Mouse (Mus musculus): Measurements from ENCODE around the gene Vwde. TPM values are rescaled to one million over a fixed set of nuclear protein-coding genes. Genes with fewer than 3 reads are reported as not detected.

Vwde gene
- polyA plus RNA-seq, 1 experiment from 2014 or later = 0.01 TPM

DNA sequence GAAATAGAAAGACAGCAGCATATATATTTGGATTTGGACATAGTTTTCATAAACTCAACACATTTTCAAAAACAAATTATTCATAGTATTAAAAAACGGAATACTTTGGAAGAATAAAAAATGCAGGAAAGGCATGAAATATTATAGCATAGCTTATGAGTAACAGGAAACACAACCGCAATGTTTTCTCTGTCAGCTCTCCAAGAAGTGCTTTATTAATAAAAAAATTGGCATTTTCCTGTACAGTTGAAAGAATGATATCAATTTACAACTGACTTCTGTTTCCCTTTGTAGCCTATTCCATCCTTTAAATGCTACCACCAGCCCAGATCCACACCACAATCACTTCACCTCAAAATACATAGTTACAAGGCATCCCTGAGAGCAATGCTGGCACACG, 44.7 kb downstream of the Vwde start:
- H3K36me3 ChIP-seq (ENCODE audit: insufficient read depth, low read length) = no peaks in the 10 kb centered on the region
- ATAC-seq (replicated peaks; ENCODE audit: low FRiP score, low read depth) (no peak), DNase-seq (ENCODE audit: low spot score) (no peak)
- no peaks in the 10 kb centered on the region for H3K27me3 ChIP-seq (ENCODE audit: insufficient read depth, low read length)
- H3K4me1 ChIP-seq (replicated peaks; ENCODE audit: insufficient read depth, low read length) = no peaks in the 10 kb centered on the region
- H3K4me3 ChIP-seq (replicated peaks; ENCODE audit: low read depth, low read length) = no peak overlapping the region
- no peaks in the 10 kb centered on the region for H3K9me3 ChIP-seq (replicated peaks; ENCODE audit: low read length)
- no peak overlapping the region for H3K27ac ChIP-seq
- no peak for TF ChIP-seq CTCF (IDR thresholded peaks at IDR 0.05; ENCODE audit: low read depth)
- no peak overlapping the region for H3K4me2 ChIP-seq (ENCODE audit: low read length)
- 66% methylated on average over 3 of the region's 3 CpGs for WGBS
- H3K9ac ChIP-seq (ENCODE audit: low read depth, low read length) = no peak overlapping the region

DNA sequence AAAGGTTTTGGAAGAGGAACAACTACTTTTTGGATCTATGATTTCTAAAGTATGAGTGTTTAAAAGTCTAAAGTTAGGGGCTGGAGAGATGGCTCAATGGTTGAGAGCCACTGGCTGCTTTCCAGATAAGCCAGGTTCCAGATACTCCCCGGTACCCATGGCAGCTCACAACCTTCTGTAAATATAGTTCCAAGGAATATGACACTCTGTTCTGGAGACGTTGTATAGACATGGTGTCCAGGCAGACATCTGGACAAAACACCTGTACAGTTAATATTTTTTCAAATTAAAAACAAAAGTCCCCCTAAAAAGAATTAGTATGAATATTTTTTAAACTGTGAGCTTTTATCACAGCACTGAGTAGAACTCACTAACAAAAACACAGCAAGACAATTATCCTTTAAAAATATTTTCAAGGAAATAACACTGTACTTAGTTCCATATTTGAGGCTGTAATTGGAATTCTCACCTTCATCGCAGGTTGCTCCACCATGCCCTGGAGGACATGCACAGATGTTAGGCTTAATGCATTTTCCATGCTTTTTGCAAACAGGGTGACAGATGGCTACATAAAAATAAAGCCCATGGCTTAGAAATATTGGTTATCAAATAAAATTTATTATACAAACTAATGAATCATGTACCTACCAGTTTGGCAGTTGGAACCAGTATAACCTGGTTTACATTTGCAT, 55.2 kb downstream of the Vwde start:
- Histone ChIP-seq H3K9me3 (replicated peaks; ENCODE audit: low read length) (no peaks in the 10 kb centered on the region), H3K27ac (no peak overlapping the region), H3K27me3 (ENCODE audit: insufficient read depth, low read length) (no peaks in the 10 kb centered on the region), H3K4me3 (replicated peaks; ENCODE audit: low read depth, low read length) (no peak overlapping the region), H3K36me3 (ENCODE audit: insufficient read depth, low read length) (no peaks in the 10 kb centered on the region), H3K9ac (ENCODE audit: low read depth, low read length) (no peak overlapping the region), H3K4me2 (ENCODE audit: low read length) (no peak overlapping the region), H3K4me1 (replicated peaks; ENCODE audit: insufficient read depth, low read length) (no peaks in the 10 kb centered on the region)
- DNase-seq (ENCODE audit: low spot score) = no peak
- 69% methylated on average over 3 of the region's 3 CpGs for WGBS
- no peak for TF ChIP-seq CTCF (IDR thresholded peaks at IDR 0.05; ENCODE audit: low read depth)
- ATAC-seq (replicated peaks; ENCODE audit: low FRiP score, low read depth) = no peak

DNA sequence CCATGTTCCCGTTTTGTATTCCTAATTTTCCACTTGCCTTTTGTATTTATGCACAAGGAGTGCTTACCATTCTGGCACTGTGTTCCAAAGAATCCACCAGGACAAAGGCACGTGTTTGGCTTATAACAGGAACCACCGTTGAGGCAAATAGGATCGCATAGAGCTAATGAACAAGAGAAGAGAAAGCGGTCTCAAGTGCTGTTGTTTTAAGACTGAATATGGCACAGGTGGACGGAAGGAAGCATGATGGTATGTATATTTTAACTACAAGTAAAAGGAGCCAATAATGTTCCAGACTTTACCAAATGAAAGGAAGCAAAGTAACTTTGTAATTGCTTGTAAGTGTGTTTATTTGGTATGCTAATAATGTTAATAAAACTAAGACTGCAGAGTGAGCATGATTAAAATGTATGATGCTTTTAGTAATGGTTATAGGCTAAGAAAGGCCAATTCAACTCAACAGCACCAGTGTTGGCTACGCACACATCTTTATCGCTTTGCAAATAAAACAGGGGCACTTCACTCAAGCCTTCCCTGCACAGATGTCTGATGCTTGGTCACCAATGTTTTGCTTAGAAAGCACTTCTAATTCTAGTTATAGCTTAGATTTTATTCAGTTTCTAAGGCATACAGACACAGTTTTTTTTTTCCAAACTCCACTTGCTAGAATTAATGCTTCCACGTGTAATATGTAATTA, 58.4 kb downstream of the Vwde start:
- Histone ChIP-seq H3K36me3 (ENCODE audit: insufficient read depth, low read length) (no peaks in the 10 kb centered on the region), H3K27me3 (ENCODE audit: insufficient read depth, low read length) (no peaks in the 10 kb centered on the region), H3K27ac (no peak overlapping the region), H3K9ac (ENCODE audit: low read depth, low read length) (no peak overlapping the region), H3K4me1 (replicated peaks; ENCODE audit: insufficient read depth, low read length) (no peaks in the 10 kb centered on the region), H3K4me3 (replicated peaks; ENCODE audit: low read depth, low read length) (no peak overlapping the region), H3K4me2 (ENCODE audit: low read length) (no peak overlapping the region), H3K9me3 (replicated peaks; ENCODE audit: low read length) (no peaks in the 10 kb centered on the region)
- TF ChIP-seq CTCF (IDR thresholded peaks at IDR 0.05; ENCODE audit: low read depth) = no peak
- 85% methylated on average over 9 of the region's 9 CpGs for WGBS
- DNase-seq (ENCODE audit: low spot score) (no peak), ATAC-seq (replicated peaks; ENCODE audit: low FRiP score, low read depth) (no peak)

DNA sequence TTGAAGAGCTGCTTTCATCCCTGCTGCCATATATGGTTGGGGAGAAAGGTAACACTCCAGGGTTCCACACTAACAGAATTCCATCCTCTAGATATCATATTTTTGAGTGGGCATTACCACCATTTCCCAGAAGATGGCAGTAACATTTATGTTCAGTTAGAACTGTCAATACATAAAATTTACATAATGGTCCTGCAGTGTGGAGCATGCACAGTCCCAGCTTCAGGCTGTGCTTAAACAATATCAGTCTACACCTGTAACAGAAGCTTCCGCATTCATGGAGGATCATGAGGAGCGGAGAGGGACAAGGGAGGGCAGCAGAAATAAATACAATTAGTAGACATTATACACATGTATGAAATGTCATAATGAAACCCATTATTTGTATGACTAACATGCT, 65.3 kb downstream of the Vwde start:
- Histone ChIP-seq H3K9me3 (replicated peaks; ENCODE audit: low read length) (no peaks in the 10 kb centered on the region), H3K27ac (no peak overlapping the region), H3K9ac (ENCODE audit: low read depth, low read length) (no peak overlapping the region), H3K27me3 (ENCODE audit: insufficient read depth, low read length) (no peaks in the 10 kb centered on the region), H3K4me1 (replicated peaks; ENCODE audit: insufficient read depth, low read length) (no peaks in the 10 kb centered on the region), H3K36me3 (ENCODE audit: insufficient read depth, low read length) (no peaks in the 10 kb centered on the region), H3K4me3 (replicated peaks; ENCODE audit: low read depth, low read length) (no peak overlapping the region), H3K4me2 (ENCODE audit: low read length) (no peak overlapping the region)
- ATAC-seq (replicated peaks; ENCODE audit: low FRiP score, low read depth) = no peak
- peak; percentile 52; the same call in 1 of the 2 replicates for TF ChIP-seq CTCF (IDR thresholded peaks at IDR 0.05; ENCODE audit: low read depth)
- WGBS = 97% methylated on average over 2 of the region's 2 CpGs
- peak; percentile 3 for DNase-seq (ENCODE audit: low spot score)

DNA sequence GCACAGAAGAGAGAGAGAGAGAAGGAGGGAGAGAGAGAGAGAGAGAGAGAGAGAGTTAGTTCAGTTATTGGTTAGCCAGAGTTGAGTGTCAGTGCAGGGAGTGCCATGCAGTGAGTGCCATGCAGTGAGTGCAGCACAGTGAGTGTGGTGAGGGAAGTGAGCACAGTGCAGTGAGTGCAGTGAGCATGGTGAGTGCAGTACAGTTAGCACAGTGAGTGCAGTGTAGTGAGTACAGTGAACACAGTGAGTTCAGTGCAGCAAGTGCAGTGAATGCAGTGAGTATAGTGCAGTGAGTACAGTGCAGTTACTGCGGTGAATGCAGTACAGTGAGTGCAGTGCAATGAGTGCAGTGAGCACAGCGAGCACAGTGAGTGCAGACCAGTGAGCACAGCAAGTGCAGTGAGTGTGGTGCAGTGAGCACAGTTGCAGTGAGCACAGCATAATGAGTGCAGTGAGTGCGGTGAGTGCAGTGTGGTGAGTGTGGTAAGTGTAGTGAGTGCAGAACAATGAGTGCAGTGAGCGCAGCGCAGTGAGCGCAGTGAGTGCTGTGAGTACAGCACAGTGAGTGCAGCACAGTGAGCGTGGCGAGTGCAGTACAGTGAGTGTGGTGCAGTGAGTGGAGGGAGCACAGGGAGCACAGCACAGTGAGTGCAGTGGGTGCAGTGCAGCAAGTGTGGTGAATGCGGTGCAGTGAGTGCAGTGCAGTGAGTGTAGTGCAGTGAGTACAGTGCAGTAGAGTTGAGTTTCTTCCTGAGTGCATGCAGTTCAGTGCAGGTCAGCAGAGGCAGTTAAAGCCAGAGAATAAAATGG, 70.7 kb downstream of the Vwde start:
- 95% methylated on average over 9 of the region's 9 CpGs for WGBS
- no peaks in the 10 kb centered on the region for H3K9me3 ChIP-seq (replicated peaks; ENCODE audit: low read length)
- no peaks in the 10 kb centered on the region for H3K4me1 ChIP-seq (replicated peaks; ENCODE audit: insufficient read depth, low read length)
- H3K4me2 ChIP-seq (ENCODE audit: low read length) = no peak overlapping the region
- no peak for DNase-seq (ENCODE audit: low spot score)
- TF ChIP-seq CTCF (IDR thresholded peaks at IDR 0.05; ENCODE audit: low read depth) = no peak
- H3K9ac ChIP-seq (ENCODE audit: low read depth, low read length) = no peak overlapping the region
- no peak; the same call in 1 of the 2 replicates for ATAC-seq (replicated peaks; ENCODE audit: low FRiP score, low read depth)
- H3K27me3 ChIP-seq (ENCODE audit: insufficient read depth, low read length) = no peaks in the 10 kb centered on the region
- H3K27ac ChIP-seq = no peak overlapping the region
- no peaks in the 10 kb centered on the region for H3K36me3 ChIP-seq (ENCODE audit: insufficient read depth, low read length)
- no peak overlapping the region for H3K4me3 ChIP-seq (replicated peaks; ENCODE audit: low read depth, low read length)

DNA sequence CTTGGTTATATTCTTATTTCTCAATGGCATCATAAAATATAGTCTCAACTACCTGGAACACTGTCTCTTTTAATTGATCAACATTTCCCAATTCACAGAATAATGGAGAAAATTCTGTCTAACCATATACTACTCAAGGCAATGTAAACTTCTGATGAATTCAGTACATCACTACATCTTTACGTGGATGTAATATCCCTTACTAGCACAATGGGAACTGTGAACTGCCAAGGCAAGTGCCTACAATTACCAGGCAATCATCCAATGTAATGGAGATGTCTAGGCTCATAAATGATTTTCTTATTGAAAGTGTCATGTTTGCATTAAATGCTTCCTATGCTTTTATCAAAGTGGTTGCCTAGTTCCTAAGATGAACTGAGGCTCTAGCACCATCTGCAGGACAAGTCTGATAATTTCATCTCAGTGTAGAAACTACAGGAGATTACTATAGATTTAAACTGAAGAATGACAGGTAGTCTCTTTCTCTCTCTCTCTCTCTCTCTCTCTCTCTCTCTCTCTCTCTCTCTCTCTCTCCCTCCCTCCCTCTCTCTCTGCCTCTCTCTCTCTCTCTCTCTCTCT, 72.6 kb downstream of the Vwde start:
- no peak overlapping the region for H3K27ac ChIP-seq
- ATAC-seq (replicated peaks; ENCODE audit: low FRiP score, low read depth) (no peak), DNase-seq (ENCODE audit: low spot score) (peak; percentile 62)
- H3K36me3 ChIP-seq (ENCODE audit: insufficient read depth, low read length) = no peaks in the 10 kb centered on the region
- no peak overlapping the region for H3K4me3 ChIP-seq (replicated peaks; ENCODE audit: low read depth, low read length)
- no peaks in the 10 kb centered on the region for H3K27me3 ChIP-seq (ENCODE audit: insufficient read depth, low read length)
- H3K9ac ChIP-seq (ENCODE audit: low read depth, low read length) = no peak overlapping the region
- 94% methylated on average over 1 of the region's 1 CpGs for WGBS
- no peaks in the 10 kb centered on the region for H3K4me1 ChIP-seq (replicated peaks; ENCODE audit: insufficient read depth, low read length)
- TF ChIP-seq CTCF (IDR thresholded peaks at IDR 0.05; ENCODE audit: low read depth) = peak; percentile 80
- H3K9me3 ChIP-seq (replicated peaks; ENCODE audit: low read length) = no peaks in the 10 kb centered on the region
- H3K4me2 ChIP-seq (ENCODE audit: low read length) = no peak overlapping the region
